Mouse (Mus musculus) heart, adult 2 months (tissue): ENCODE measurements around the gene Osbpl5.

ENCODE experiments used
- CTCF ChIP-seq: fragments of 200-600 bp; IDR thresholded peaks from 2 replicates; pipeline ENCODE4 v1.8.1; 2022; ENCODE audit warnings: antibody characterized with exemption, mild to moderate bottlenecking, moderate library complexity
- EP300 ChIP-seq: fragments of 200-500 bp; IDR thresholded peaks from 2 replicates; pipeline ENCODE4 v1.6.1; 2011; ENCODE audit warnings: low read depth, low read length, control low read depth; ENCODE audit not compliant: insufficient read depth
- POLR2A ChIP-seq: fragments of 200-500 bp; IDR thresholded peaks from 2 replicates; pipeline ENCODE4 v1.6.1; 2011; ENCODE audit warnings: mild to moderate bottlenecking, low read depth, low read length, control low read depth; ENCODE audit not compliant: insufficient read depth

DNA sequence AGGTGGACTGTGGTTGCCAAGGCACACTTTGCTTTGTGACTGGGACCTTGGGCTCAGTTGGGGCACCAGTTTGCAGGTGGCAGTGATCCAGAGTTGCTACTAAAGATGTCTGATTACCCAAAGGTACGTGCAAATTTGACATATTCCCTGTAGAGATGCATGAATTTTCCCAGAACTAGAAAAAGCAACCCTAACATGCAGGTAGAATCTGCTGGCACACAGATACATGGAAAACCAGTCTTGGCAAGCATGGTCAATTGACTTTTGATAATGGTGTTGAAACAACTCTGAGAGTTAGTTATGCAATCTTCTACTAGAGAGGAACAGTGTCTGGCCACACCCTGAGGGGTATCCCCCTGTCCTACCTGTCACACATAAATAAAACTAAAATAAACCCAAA, 5.4 kb downstream of the Osbpl5 start:
- TF ChIP-seq CTCF, result no peak
- TF ChIP-seq POLR2A, result no peak
- no peak for TF ChIP-seq EP300
